Mouse (Mus musculus) skeletal muscle tissue, postnatal 0 days (tissue): ENCODE data around the gene Emsy. TPM values are rescaled to one million over a fixed set of nuclear protein-coding genes. Genes with fewer than 3 reads are reported as not detected.

Experiments
- polyA plus RNA-seq: library from polyadenylated mRNA; unstranded; fragments of >200 nt; fragmentation: Nextera tagmentation; extraction: Ambion mirVana; gene quantifications from 2 replicates; pipeline ENCODE4 v1.2.1, GENCODE M21; 2015

The Emsy gene
- 9.1 and 9.8 TPM in 2 replicates for polyA plus RNA-seq

DNA sequence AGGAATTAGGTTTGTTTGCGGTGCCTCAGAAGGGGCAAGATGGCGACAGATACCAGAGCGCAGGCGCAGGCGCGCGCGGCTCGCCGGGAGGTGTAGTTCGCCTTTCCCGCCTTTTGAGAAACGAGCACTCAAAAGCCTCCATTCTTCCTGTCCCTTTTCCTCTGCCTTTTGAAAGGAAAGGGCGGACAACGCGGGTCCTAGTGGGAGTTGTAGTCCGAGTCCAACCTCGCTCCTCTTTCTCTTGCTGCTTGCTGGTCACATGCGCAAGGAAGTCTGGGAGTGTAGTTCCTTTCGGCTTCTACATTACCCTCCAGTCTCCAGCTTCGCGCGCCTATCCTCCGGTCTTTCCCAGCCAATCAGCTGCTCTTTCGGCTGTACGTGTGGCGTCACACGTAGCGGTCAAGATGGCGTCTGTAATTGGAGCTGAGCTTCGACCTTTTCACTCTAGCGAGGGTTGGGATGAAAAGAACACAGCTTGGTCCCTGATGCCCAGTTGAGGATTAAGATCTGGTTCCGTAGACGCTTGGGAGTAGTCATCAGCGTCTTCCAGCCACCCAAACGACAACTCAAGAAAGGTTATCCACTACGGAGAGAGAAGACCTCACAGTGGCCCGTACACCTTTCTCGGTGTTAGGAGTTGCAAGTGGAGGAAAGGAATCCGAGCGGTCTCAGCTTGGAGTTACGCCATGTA, at the start of gene Emsy:
Emsy (minus strand) TSS at position 253 of the 691 bp plus-strand sequence.

DNA sequence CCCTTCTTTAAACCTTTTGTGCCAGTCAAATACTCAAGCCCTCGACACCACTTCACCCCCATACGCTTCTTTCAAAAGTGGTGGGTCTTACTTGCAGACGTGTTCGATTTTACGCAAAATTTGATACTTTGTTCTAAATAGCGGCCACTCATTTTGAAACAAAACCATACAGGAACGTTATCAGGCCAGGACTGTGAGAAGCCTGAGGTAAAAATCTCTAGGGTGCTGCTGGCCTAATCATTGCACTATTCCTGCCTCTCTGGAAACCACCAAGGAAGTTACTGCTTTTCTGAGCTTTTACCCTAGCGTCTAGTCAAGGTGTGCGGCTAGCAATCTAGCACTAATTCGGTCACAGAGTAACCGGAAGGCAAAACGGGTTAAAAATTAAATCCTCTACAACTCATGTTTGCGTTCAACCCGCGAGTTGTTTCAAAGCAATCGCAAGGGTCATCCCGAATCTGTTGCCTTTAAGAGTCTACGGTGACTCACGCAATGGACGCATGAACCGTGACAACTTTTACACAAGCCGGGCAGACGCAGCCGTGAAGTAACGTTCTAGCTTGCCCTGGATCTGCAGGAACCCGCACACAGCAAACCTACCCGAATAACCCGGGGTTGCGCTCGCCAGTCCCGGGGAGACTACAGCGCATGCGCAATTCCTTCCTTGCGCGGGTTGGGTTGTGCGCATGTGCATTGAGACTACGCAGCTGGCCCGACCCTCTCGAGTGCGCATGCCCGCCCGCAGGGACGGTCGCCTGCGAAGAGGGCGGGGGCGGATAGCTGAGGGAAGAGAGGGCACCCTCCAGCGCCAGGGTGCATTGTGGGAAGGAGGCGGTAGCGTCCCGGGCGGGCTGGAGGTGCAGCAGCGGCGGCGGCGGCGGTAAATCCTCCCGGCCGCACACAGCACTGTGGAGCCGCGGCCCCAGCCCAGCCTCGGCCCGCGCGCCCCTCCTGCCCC, 46.0 kb upstream of the Emsy start, which contains the start of gene Thap12:
Thap12 (plus strand) TSS at position 821 of the 958 bp plus-strand sequence.

Other genes starting within 250 kb of the Emsy start
- not detected in 2 replicates for gene Gucy2d, start 216.4 kb downstream of the Emsy start, polyA plus RNA-seq
- 5.2 and 5.6 TPM in 2 replicates for gene Lrrc32, start 167.5 kb downstream of the Emsy start, polyA plus RNA-seq
- 27.5 and 29.1 TPM in 2 replicates for gene Thap12, start 46.3 kb upstream of the Emsy start, polyA plus RNA-seq
- gene Wnt11, start 178.3 kb upstream of the Emsy start, polyA plus RNA-seq: 14.0 and 15.8 TPM in 2 replicates